Mouse (Mus musculus): ENCODE data around the gene Arhgef19. TPM values are rescaled to one million over a fixed set of nuclear protein-coding genes. Genes with fewer than 3 reads are reported as not detected.

Gene Arhgef19
- polyA plus RNA-seq, 1 experiment from 2014 or later, result 3.2 TPM

DNA sequence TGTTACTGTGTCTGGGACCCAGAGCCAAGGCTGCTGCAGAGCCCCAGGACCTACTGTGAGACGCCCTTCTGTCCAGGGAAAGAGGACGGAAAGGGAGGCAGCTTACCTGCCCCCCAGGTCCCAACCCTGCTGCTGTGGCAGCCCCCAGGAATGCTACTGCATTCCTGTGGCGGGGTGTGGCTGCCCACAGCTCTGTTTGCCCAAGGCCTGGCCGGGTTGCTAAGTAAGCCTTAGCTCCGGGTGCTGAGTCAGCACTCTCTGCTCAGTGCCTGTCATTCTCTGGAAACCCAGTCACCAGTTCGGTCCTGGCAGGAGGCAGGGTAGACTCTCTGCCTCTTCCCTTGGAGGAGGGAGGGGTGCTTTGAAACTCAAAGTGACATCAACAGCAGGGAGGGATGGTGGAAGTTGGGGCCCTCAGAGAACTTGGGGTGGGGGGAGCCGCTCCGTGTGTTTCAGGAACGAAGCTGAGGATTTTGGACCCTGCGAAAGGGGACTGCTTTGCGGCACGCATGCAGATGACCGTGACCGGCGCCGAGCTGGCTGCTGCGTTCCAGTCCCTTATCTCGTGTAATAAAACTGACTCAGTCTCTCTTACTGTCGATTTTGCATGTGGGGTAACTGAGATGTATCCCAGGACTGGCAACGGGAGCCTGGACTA lies 47.7 kb downstream of the Arhgef19 start:
- 0 out of 2 replicates have a peak overlapping the region, but pooled peaks have one; percentile 4 for H3K9ac ChIP-seq
- no peaks in the 10 kb centered on the region for H3K36me3 ChIP-seq
- H3K27me3 ChIP-seq, result peaks cover 44% of the 10 kb centered on the region
- no peaks in the 10 kb centered on the region for H3K9me3 ChIP-seq (replicated peaks)
- 10% methylated on average over 20 of the region's 20 CpGs for WGBS
- peak overlapping the region; percentile 48 for H3K4me2 ChIP-seq
- no peak; the same call in 1 of the 2 replicates for ATAC-seq (replicated peaks; ENCODE audit: insufficient number of reproducible peaks, insufficient read depth, low FRiP score, low read depth)
- peak overlapping the region; percentile 4; the same call in 1 of the 2 replicates for H3K4me3 ChIP-seq
- H3K27ac ChIP-seq, result no peak overlapping the region
- H3K4me1 ChIP-seq (replicated peaks), result peaks cover 30% of the 10 kb centered on the region

DNA sequence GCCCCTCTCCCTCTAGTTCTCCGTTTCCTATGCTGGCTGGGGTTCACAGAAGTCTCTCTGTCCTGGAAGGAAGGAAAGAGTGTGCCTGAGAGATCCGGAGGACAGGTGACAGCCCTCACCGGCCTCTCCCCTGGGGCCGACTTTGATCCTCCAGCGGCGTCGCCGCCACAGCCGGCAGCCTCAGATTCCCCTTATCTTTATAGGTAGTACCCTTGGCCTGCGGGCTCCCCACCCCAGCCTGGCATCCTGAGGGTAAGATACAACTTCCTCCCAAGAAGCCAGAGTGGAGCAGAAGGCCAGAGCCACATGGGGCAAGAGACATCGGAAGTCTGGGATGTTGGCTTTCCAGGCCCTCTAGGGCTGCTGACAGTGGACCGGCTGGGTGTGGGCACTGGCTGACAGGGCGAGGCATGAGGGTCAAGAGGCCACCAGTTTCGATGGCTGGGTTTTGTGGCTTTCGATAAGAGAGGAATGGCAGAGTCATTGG lies 48.3 kb downstream of the Arhgef19 start:
- peaks cover 49% of the 10 kb centered on the region for H3K27me3 ChIP-seq
- H3K4me2 ChIP-seq, result peak overlapping the region; percentile 48
- no peak for ATAC-seq (replicated peaks; ENCODE audit: insufficient number of reproducible peaks, insufficient read depth, low FRiP score, low read depth)
- WGBS, result 7% methylated on average over 15 of the region's 15 CpGs
- no peaks in the 10 kb centered on the region for H3K36me3 ChIP-seq
- peaks cover 32% of the 10 kb centered on the region for H3K4me1 ChIP-seq (replicated peaks)
- peak overlapping the region; percentile 4; the same call in 1 of the 2 replicates for H3K4me3 ChIP-seq
- H3K9ac ChIP-seq, result 0 out of 2 replicates have a peak overlapping the region, but pooled peaks have one; percentile 4
- H3K9me3 ChIP-seq (replicated peaks), result no peaks in the 10 kb centered on the region
- H3K27ac ChIP-seq, result no peak overlapping the region

DNA sequence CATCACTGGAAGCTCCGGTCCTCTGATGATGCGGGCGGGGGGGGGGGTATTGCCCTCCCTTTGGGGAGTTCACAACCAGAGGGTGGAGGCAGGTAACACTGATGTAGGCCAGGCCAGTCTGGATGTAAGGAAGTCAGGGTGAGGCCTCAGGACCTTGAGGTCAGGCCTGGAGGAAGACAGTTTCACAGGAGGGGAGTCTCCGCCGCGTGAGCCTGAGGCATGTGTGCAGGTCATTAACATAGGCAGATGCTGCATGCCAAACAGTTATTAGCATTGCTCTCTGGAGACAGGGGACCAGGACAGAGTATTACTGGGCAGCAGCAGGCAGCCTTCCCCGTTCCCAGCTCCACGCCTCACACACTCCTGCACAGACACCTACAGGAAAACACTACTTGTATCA lies 48.9 kb downstream of the Arhgef19 start:
- no peaks in the 10 kb centered on the region for H3K9me3 ChIP-seq (replicated peaks)
- H3K4me1 ChIP-seq (replicated peaks), result peaks cover 33% of the 10 kb centered on the region
- ATAC-seq (replicated peaks; ENCODE audit: insufficient number of reproducible peaks, insufficient read depth, low FRiP score, low read depth), result no peak
- no peak overlapping the region for H3K4me3 ChIP-seq
- 55% methylated on average over 8 of the region's 8 CpGs for WGBS
- no peaks in the 10 kb centered on the region for H3K36me3 ChIP-seq
- peaks cover 55% of the 10 kb centered on the region for H3K27me3 ChIP-seq
- no peak overlapping the region for H3K27ac ChIP-seq
- no peak overlapping the region for H3K9ac ChIP-seq
- H3K4me2 ChIP-seq, result no peak overlapping the region

DNA sequence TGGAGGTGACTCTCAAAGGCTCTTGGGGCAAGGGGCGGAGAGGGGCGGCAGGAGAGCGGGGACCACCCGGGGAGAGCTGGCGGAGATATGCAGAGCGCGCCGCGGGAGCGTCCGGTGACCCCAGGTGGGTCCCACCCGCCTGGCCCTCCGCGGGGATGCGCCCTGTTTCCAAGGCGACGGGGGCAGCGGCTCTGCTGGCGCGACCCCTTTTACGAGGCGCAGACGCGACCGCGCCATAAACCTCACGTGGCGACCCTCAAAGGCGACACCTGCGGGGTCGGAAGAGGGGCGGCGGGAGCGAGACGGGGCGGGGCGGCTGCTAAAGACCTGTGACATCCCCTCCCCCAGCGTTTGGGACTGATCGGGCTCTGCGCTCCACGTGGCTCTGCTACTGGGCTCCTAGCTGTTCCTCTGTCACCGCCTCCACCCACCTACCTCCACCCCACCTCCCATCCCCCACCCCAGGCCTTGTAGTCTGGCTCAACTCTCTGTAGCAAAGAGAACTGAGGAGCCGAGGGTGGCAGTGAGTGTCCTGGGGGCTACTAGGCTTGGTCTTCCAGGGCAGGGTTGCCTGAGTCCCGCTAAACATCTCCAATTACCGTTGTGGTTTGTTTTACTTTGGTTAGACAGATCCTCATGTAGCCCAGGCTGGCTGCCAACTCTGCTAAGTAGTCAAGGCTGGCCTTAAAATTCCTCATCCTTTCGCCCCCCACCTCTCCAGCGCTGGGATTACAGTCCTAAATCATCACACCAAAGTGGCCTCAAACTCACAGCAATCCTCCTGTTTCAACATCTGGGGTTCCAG lies 52.5 kb downstream of the Arhgef19 start:
- peak overlapping the region; percentile 40 for H3K9ac ChIP-seq
- peak overlapping the region; percentile 41 for H3K4me3 ChIP-seq
- H3K4me1 ChIP-seq (replicated peaks), result peaks cover 44% of the 10 kb centered on the region
- 5% methylated on average over 42 of the region's 47 CpGs for WGBS
- ATAC-seq (replicated peaks; ENCODE audit: insufficient number of reproducible peaks, insufficient read depth, low FRiP score, low read depth), result no peak; the same call in 1 of the 2 replicates
- peak overlapping the region; percentile 82 for H3K4me2 ChIP-seq
- no peak overlapping the region for H3K27ac ChIP-seq
- H3K27me3 ChIP-seq, result peaks cover 65% of the 10 kb centered on the region
- H3K9me3 ChIP-seq (replicated peaks), result no peaks in the 10 kb centered on the region
- no peaks in the 10 kb centered on the region for H3K36me3 ChIP-seq

DNA sequence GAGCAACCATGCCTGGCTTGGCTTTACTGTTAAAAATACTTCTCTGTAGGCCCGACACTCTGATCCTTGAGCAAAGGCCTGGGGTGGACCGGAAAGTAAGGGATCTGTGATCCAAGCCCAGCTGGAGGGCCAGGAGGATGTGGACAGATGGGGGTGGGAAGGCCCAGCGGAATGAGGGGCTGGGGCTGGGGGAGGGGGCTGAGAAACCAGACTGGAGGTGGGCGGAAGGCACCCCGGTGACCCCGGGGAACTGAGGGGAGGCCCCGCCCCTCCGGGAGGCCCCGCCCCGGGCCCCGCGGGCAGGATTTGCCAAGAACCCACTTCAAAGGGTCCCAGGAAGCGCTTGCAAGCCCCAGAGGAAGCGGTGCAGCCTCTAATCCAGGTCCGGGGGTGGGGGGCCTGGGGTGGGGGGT lies 56.5 kb downstream of the Arhgef19 start:
- no peak for ATAC-seq (replicated peaks; ENCODE audit: insufficient number of reproducible peaks, insufficient read depth, low FRiP score, low read depth)
- H3K9ac ChIP-seq, result no peak overlapping the region
- no peaks in the 10 kb centered on the region for H3K36me3 ChIP-seq
- H3K9me3 ChIP-seq (replicated peaks), result no peaks in the 10 kb centered on the region
- H3K27ac ChIP-seq, result no peak overlapping the region
- 17% methylated on average over 13 of the region's 15 CpGs for WGBS
- H3K4me3 ChIP-seq, result no peak overlapping the region
- peaks cover 38% of the 10 kb centered on the region for H3K4me1 ChIP-seq (replicated peaks)
- peaks cover 40% of the 10 kb centered on the region for H3K27me3 ChIP-seq
- H3K4me2 ChIP-seq, result no peak overlapping the region

DNA sequence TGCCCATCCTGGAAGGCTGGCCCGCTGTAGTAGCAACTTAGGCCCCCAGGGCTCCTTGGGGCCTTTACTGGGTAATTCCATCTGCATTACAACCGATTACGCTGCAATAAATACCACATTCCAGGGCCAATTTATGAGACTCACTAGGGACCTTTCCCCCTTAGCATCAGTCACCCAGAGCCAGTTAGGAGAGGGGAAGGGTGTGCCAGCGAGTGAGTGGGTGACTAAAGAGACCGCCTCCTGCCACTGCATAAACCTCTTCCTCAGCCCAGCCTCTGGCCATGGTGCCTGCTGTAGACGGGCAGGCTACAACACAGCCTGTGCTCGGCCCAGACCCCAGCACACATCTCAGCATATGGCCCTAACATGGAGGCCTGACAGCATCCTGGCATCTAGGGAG lies 58.6 kb downstream of the Arhgef19 start:
- no peak overlapping the region for H3K9ac ChIP-seq
- H3K4me1 ChIP-seq (replicated peaks), result peaks cover 43% of the 10 kb centered on the region
- WGBS, result 72% methylated on average over 7 of the region's 7 CpGs
- H3K4me3 ChIP-seq, result no peak overlapping the region
- ATAC-seq (replicated peaks; ENCODE audit: insufficient number of reproducible peaks, insufficient read depth, low FRiP score, low read depth), result no peak
- no peak overlapping the region for H3K4me2 ChIP-seq
- no peaks in the 10 kb centered on the region for H3K9me3 ChIP-seq (replicated peaks)
- H3K36me3 ChIP-seq, result no peaks in the 10 kb centered on the region
- no peak overlapping the region for H3K27ac ChIP-seq
- peaks cover 20% of the 10 kb centered on the region for H3K27me3 ChIP-seq

DNA sequence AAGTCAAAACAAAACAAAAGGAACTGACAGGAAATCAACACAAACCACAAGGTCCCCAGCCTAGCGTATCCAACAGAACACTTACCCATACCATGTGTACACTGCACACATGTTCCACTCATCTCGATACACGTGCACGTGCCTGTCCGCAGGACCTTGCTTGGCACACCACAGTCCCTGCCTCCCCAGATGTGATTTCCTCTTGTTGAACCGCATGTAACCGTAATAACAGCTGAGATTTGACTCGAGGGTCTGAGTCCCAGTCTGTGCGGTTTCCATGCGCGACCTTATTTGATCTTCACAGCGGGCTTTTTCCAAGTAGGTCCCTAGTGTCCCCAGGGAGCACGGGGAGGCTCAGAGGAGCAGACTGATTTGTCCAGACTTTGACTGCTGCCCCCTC lies 60.1 kb downstream of the Arhgef19 start:
- Histone ChIP-seq H3K4me2 (no peak overlapping the region), H3K36me3 (no peaks in the 10 kb centered on the region), H3K4me3 (no peak overlapping the region), H3K27me3 (peaks cover 18% of the 10 kb centered on the region), H3K27ac (no peak overlapping the region), H3K9me3 (replicated peaks) (no peaks in the 10 kb centered on the region), H3K9ac (no peak overlapping the region), H3K4me1 (replicated peaks) (peaks cover 44% of the 10 kb centered on the region)
- no peak for ATAC-seq (replicated peaks; ENCODE audit: insufficient number of reproducible peaks, insufficient read depth, low FRiP score, low read depth)
- WGBS, result 59% methylated on average over 13 of the region's 13 CpGs

DNA sequence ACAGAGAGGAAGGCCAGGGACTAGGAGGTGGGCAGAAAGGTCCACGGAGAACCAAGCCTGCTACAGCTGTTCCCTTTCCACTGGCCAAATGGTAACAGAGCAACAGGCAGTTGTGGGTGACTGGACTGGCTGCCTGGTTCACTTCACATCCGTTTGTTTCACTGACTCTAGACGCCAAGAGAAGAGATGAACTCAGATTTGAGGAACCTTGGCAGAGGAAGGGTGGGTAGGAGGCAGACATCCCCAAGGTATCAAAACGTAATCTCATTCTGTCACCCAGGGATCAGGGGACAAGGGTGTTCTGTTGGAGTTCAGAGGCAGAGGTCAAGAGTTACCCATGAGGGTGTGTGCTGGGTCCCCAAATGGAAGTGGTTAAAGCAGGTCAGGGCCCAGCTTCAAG lies 60.9 kb downstream of the Arhgef19 start:
- no peak overlapping the region for H3K4me2 ChIP-seq
- H3K36me3 ChIP-seq, result no peaks in the 10 kb centered on the region
- H3K9ac ChIP-seq, result no peak overlapping the region
- no peak overlapping the region for H3K27ac ChIP-seq
- peaks cover 42% of the 10 kb centered on the region for H3K4me1 ChIP-seq (replicated peaks)
- ATAC-seq (replicated peaks; ENCODE audit: insufficient number of reproducible peaks, insufficient read depth, low FRiP score, low read depth), result no peak
- peaks cover 18% of the 10 kb centered on the region for H3K27me3 ChIP-seq
- no peak overlapping the region for H3K4me3 ChIP-seq
- no peaks in the 10 kb centered on the region for H3K9me3 ChIP-seq (replicated peaks)
- WGBS, result 64% methylated on average over 4 of the region's 4 CpGs

DNA sequence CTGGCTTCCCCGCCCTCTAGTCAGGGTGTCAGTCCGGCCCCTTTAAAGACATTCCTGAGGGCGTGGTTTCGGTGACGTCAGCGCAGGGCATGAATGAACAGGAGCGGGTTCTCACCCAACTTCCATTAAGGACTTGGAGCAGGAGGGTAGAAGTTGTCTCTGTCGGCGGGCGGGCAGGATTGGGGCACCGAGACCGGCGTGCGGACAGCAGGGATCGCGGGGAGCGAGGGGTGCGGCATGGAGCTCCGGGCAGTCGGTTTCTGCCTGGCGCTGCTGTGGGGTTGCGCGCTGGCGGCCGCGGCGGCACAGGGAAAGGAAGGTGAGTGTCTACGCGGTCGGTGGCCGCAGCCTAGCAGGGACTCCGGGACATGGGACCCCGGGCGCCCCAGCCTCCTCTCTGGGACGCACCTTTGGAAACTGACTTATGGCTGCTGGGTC lies 61.8 kb downstream of the Arhgef19 start, which contains the start of gene Epha2:
TSS of gene Epha2 (plus strand) at position 125 of the 438 bp plus-strand sequence.
- WGBS, result 1% methylated on average over 35 of the region's 35 CpGs
- no peaks in the 10 kb centered on the region for H3K9me3 ChIP-seq (replicated peaks)
- peak within 1 kb of the TSS; percentile 70 for H3K27ac ChIP-seq
- H3K36me3 ChIP-seq, result no peaks in the 10 kb centered on the region
- H3K4me3 ChIP-seq, result peak within 1 kb of the TSS; percentile 83
- peaks cover 36% of the 10 kb centered on the region for H3K4me1 ChIP-seq (replicated peaks)
- peak; percentile 60 for ATAC-seq (replicated peaks; ENCODE audit: insufficient number of reproducible peaks, insufficient read depth, low FRiP score, low read depth)
- H3K27me3 ChIP-seq, result peaks cover 9% of the 10 kb centered on the region
- H3K9ac ChIP-seq, result peak within 1 kb of the TSS; percentile 74
- peak within 1 kb of the TSS; percentile 95 for H3K4me2 ChIP-seq

DNA sequence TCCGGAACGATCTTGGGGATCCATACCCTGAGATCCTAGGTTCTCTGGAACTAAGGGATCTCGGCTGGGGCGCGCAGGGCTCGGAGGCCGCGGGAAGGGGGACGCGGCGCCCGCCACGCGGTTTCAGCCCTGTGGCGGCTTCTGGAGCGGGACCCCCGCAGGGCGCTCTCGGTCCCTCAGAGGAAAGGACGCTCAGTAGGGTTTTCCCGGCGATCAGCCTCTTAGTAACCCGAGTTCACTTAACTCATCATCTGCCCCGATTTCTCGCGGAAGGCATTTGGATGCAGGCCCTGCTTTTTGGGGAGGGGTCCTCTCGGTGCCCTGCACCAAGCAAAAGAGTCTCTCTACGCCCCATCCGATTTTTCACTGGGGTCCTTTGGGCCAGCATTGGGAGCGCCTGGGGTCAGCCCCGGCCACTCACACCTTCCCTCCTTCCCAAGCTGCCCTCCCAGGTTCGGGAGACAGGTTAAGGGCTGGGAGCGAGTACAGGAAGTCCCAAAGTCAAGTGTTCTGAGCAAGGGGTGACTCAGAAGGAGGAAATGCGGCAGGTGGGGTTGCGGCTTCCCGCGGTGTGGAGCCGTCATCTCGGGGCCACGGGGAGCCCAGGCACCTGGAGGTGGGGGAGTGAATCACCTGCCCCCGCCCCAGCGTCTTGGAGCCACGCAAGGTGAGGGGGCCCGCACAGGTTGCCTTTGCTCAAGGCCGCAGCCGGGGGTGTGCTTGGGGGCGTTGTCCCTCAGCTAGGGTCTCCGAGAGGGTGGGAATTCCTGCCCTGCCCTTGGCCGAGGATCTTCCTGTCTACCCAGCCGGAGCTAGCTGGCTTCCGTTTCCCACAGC lies 62.5 kb downstream of the Arhgef19 start:
- ATAC-seq (replicated peaks; ENCODE audit: insufficient number of reproducible peaks, insufficient read depth, low FRiP score, low read depth), result no peak
- Histone ChIP-seq H3K4me3 (peak overlapping the region; percentile 83), H3K4me1 (replicated peaks) (peaks cover 42% of the 10 kb centered on the region), H3K9ac (peak overlapping the region; percentile 74), H3K27ac (peak overlapping the region; percentile 70), H3K27me3 (peaks cover 3% of the 10 kb centered on the region; the same call in 1 of the 2 replicates), H3K9me3 (replicated peaks) (no peaks in the 10 kb centered on the region), H3K4me2 (peak overlapping the region; percentile 95), H3K36me3 (no peaks in the 10 kb centered on the region)
- under 1% methylated on average over 51 of the region's 51 CpGs for WGBS

Data from heart, embryonic 15.5 days (tissue).